Mouse (Mus musculus) cerebellum, adult 2 months (tissue): Measurements from ENCODE around the gene Foxs1.
A peak's percentile ranks its signal among the peaks of the same experiment; 100 is the strongest.

Experiments used
- CTCF ChIP-seq: fragments of 200-500 bp; IDR thresholded peaks from 2 replicates; pipeline ENCODE4 v1.5.1; 2011; ENCODE audit warnings: low read depth, mild to moderate bottlenecking, control low read depth, low read length, moderate library complexity, borderline replicate concordance; ENCODE audit not compliant: insufficient read depth
- POLR2A ChIP-seq: fragments of 200-500 bp; IDR thresholded peaks from 2 replicates; pipeline ENCODE4 v1.6.1; 2011; ENCODE audit warnings: low read length, control low read depth, borderline replicate concordance; ENCODE audit not compliant: insufficient read depth

- TF ChIP-seq CTCF (peak; percentile 75), POLR2A (no peak)
Measured at GRCm38 (mm10) chr2:152933614-152934013, 606 bp upstream of the Foxs1 start.
